Comparison of ENCODE assay signal across 8 mouse cellular contexts in the genomic region with DNA sequence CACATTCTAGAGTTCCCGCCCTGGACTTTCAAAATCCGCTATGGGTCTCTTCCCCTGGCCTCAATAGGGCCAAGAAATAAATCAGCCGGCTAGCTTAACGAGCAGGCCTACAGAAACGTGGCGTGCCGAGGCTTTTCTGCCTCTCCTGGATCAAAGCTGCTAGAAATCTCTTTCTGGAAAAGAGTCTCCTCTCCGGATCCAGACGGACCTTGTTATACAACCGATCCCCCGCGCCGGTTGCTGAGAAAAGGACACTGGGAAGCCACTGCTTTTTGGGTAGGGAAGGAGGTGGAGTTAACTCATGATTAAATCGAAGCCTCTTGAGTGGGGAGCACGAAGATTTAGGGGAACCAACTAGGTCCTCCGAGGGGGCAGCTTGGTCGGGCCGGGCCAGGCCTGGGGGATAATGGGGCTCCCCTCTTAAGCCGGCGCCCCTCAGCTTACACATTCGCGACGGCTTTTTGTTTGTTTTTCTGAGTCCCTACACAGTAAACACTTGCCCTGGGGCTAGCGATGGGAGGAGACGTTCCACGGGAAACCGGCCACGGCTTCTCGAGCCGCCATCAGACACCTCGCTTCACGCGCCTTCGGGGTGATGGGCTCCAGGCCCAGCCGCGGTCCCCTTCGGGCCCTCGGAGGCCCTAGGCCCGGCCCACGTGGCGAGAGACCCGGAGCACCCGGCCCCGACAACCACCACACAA. TPM values are rescaled to one million over a fixed set of nuclear protein-coding genes. Genes with fewer than 3 reads are reported as not detected.
DNase-seq lines count a peak whose midpoint lies in the region; ATAC-seq lines count a peak whose summit lies in the region.

No protein-coding gene starts in this region.

- H3K4me1 ChIP-seq in embryonic facial prominence, embryonic 12.5 days: peaks cover 25% of the 10 kb centered on the region
- peaks cover 23% of the 10 kb centered on the region for H3K4me1 ChIP-seq in lung, embryonic 16.5 days (replicated peaks; ENCODE audit: control insufficient read depth, insufficient read depth, low read length)

- H3K4me3 ChIP-seq in embryonic facial prominence, embryonic 12.5 days: peak overlapping the region; percentile 69
- peak overlapping the region; percentile 99 for H3K4me3 ChIP-seq in lung, embryonic 16.5 days (ENCODE audit: low read length)

- DNase-seq in ES-CJ7 (ENCODE audit: low read depth, low spot score): peak; percentile 49
- peak; percentile 47 for DNase-seq in adrenal gland, adult 8-10 months
- peak; percentile 34 to 42 for DNase-seq in heart, postnatal 14 days
- DNase-seq in layer of hippocampus, adult 11-12 months (ENCODE audit: low spot score): peak; percentile 60
- peak; percentile 53 to 61 for DNase-seq in right cerebral cortex, postnatal 10 days (ENCODE audit: low spot score in 2 of 2)

- under 1% methylated on average over 44 of the region's 44 CpGs for WGBS in embryonic facial prominence, embryonic 12.5 days
- under 1% methylated on average over 44 of the region's 44 CpGs for WGBS in lung, embryonic 16.5 days

- H3K27me3 ChIP-seq in embryonic facial prominence, embryonic 12.5 days: no peaks in the 10 kb centered on the region
- no peaks in the 10 kb centered on the region for H3K27me3 ChIP-seq in lung, embryonic 16.5 days (ENCODE audit: control insufficient read depth, insufficient read depth, low read depth, low read length)

- peak overlapping the region; percentile 83 for H3K4me2 ChIP-seq in embryonic facial prominence, embryonic 12.5 days (replicated peaks)
- peak overlapping the region; percentile 91 for H3K4me2 ChIP-seq in lung, embryonic 16.5 days (ENCODE audit: low read depth, low read length)

- peak overlapping the region; percentile 90 for H3K9ac ChIP-seq in embryonic facial prominence, embryonic 12.5 days
- H3K9ac ChIP-seq in lung, embryonic 16.5 days (ENCODE audit: low read length): peak overlapping the region; percentile 99

- peak overlapping the region; percentile 97 for H3K27ac ChIP-seq in embryonic facial prominence, embryonic 12.5 days
- peak overlapping the region; percentile 98 for H3K27ac ChIP-seq in lung, embryonic 16.5 days (ENCODE audit: low read length)

- intact Hi-C loops in heart, postnatal 14 days (cut with DNase I): no loop called here

- 0 out of 2 replicates have a peak, but pooled peaks have one; percentile 13 for ATAC-seq in embryonic facial prominence, embryonic 12.5 days (ENCODE audit: insufficient number of reproducible peaks, insufficient read depth, low FRiP score, low TSS enrichment)
- ATAC-seq in lung, embryonic 16.5 days (ENCODE audit: low read depth): no peak
- ATAC-seq in CD4-positive, CD25-positive, alpha-beta regulatory T cell, adult 4 months: no peak

- peaks cover 11% of the 10 kb centered on the region; the same call in 1 of the 2 replicates for H3K36me3 ChIP-seq in embryonic facial prominence, embryonic 12.5 days
- H3K36me3 ChIP-seq in lung, embryonic 16.5 days (ENCODE audit: control insufficient read depth, insufficient read depth, low read length): no peaks in the 10 kb centered on the region; the same call in 1 of the 2 replicates

- no peaks in the 10 kb centered on the region for H3K9me3 ChIP-seq in embryonic facial prominence, embryonic 12.5 days
- no peaks in the 10 kb centered on the region for H3K9me3 ChIP-seq in lung, embryonic 16.5 days (ENCODE audit: control insufficient read depth, low read length)

RNA-seq across cellular contexts. Expression of a gene that starts 0.5 kb away (rescaled TPM):
- total RNA-seq in adrenal gland, adult 8-10 months (2022): 10 to 100 TPM; 19.8 to 31.3 (median 24.4) TPM
- polyA plus RNA-seq in embryonic facial prominence, embryonic 12.5 days (2016; fragmentation: Nextera tagmentation; extraction: Ambion mirVana): 26.4 and 27.9 TPM in 2 replicates
- 10 to 100 TPM; 18.7 to 20.5 TPM for total RNA-seq in heart, postnatal 14 days (2021)
- polyA plus RNA-seq in lung, embryonic 16.5 days (2015; fragmentation: Nextera tagmentation; extraction: Ambion mirVana): 23.8 and 26.3 TPM in 2 replicates
- 1 to 10 TPM; 2.7 to 3.7 TPM for polyA plus RNA-seq in CD4-positive, CD25-positive, alpha-beta regulatory T cell, adult 4 months (2017; shearing (Covaris generic))

RNA-seq across cellular contexts. Expression of a gene that starts 0.9 kb away (rescaled TPM):
- total RNA-seq in adrenal gland, adult 8-10 months (2022): 100 to 1,000 TPM; 207 to 451 (median 331) TPM
- polyA plus RNA-seq in embryonic facial prominence, embryonic 12.5 days (2016; fragmentation: Nextera tagmentation; extraction: Ambion mirVana): 949 and 978 TPM in 2 replicates
- 100 to 1,000 TPM; 119 to 131 TPM for total RNA-seq in heart, postnatal 14 days (2021)
- polyA plus RNA-seq in lung, embryonic 16.5 days (2015; fragmentation: Nextera tagmentation; extraction: Ambion mirVana): 709 and 717 TPM in 2 replicates
- 100 to 1,000 TPM; 160 to 163 TPM for polyA plus RNA-seq in CD4-positive, CD25-positive, alpha-beta regulatory T cell, adult 4 months (2017; shearing (Covaris generic))

RNA-seq across cellular contexts. Expression of a gene that starts 33.1 kb away (rescaled TPM):
- total RNA-seq in adrenal gland, adult 8-10 months (2022): 10 to 100 TPM; 39.6 to 61.2 (median 53.6) TPM
- polyA plus RNA-seq in embryonic facial prominence, embryonic 12.5 days (2016; fragmentation: Nextera tagmentation; extraction: Ambion mirVana): 44.3 and 47.6 TPM in 2 replicates
- total RNA-seq in heart, postnatal 14 days (2021): 10 to 100 TPM; 17.8 to 18.7 TPM
- 18.6 and 19.3 TPM in 2 replicates for polyA plus RNA-seq in lung, embryonic 16.5 days (2015; fragmentation: Nextera tagmentation; extraction: Ambion mirVana)
- polyA plus RNA-seq in CD4-positive, CD25-positive, alpha-beta regulatory T cell, adult 4 months (2017; shearing (Covaris generic)): under 1 TPM; 0.35 to 0.71 TPM

RNA-seq across cellular contexts. Expression of a gene that starts 40.3 kb away (rescaled TPM):
- under 1 TPM; 0.42 to 0.95 (median 0.59) TPM for total RNA-seq in adrenal gland, adult 8-10 months (2022)
- polyA plus RNA-seq in embryonic facial prominence, embryonic 12.5 days (2016; fragmentation: Nextera tagmentation; extraction: Ambion mirVana): 1.1 TPM in 2 replicates
- 1 to 10 TPM; 3.7 to 4.4 TPM for total RNA-seq in heart, postnatal 14 days (2021)
- polyA plus RNA-seq in lung, embryonic 16.5 days (2015; fragmentation: Nextera tagmentation; extraction: Ambion mirVana): 0.45 and 0.92 TPM in 2 replicates
- polyA plus RNA-seq in CD4-positive, CD25-positive, alpha-beta regulatory T cell, adult 4 months (2017; shearing (Covaris generic)): not detected

RNA-seq across cellular contexts. Expression of a gene that starts 53.9 kb away (rescaled TPM):
- 1 to 10 TPM; 3.7 to 6.6 (median 3.9) TPM for total RNA-seq in adrenal gland, adult 8-10 months (2022)
- 27.9 and 31.0 TPM in 2 replicates for polyA plus RNA-seq in embryonic facial prominence, embryonic 12.5 days (2016; fragmentation: Nextera tagmentation; extraction: Ambion mirVana)
- 1 to 10 TPM; 4.1 to 4.6 TPM for total RNA-seq in heart, postnatal 14 days (2021)
- 46.7 and 52.2 TPM in 2 replicates for polyA plus RNA-seq in lung, embryonic 16.5 days (2015; fragmentation: Nextera tagmentation; extraction: Ambion mirVana)
- polyA plus RNA-seq in CD4-positive, CD25-positive, alpha-beta regulatory T cell, adult 4 months (2017; shearing (Covaris generic)): under 1 TPM in 1 of 2 experiments, not detected in 1; 0.22 TPM

Comparison
In these comparisons a context has a peak if more than half of its experiments do, and no peak if none do; other contexts are left out.
1. RNA of a gene that starts 33.1 kb away (polyA plus RNA-seq): 44.3 to 47.6 TPM in embryonic facial prominence, embryonic 12.5 days and 18.6 to 19.3 TPM in lung, embryonic 16.5 days; 0.35 to 0.71 TPM in CD4-positive, CD25-positive, alpha-beta regulatory T cell, adult 4 months; every median in the first group is over 10 times any median in the second.
2. Peak in every context shown above with its lines, with median percentiles within 50 percentile points of each other: DNase-seq.